Mouse (Mus musculus) ES-Bruce4 (cell line): ENCODE data around the gene Fmnl1.

Source experiments
- CTCF ChIP-seq: IDR thresholded peaks from one replicate; pipeline ENCODE4 v1.8.1; 2011; ENCODE audit warnings: low read depth, low read length
- POLR2A ChIP-seq: IDR thresholded peaks from one replicate; pipeline ENCODE4 v1.8.1; 2011; ENCODE audit warnings: low read length; ENCODE audit not compliant: insufficient read depth

GRCm38 (mm10) chr11:103147766-103148165 is 23.1 kb upstream of the Fmnl1 start:
- TF ChIP-seq CTCF (no peak), POLR2A (no peak)
